Mouse (Mus musculus): Measurements from ENCODE around the gene Arhgap24. TPM values are rescaled to one million over a fixed set of nuclear protein-coding genes. Genes with fewer than 3 reads are reported as not detected.

The Arhgap24 gene
- polyA plus RNA-seq, 1 experiment from 2014 or later: 14.8 TPM

GRCm38 (mm10) chr5:102664988-102665726 is 184.0 kb downstream of the Arhgap24 start:
- H3K27ac ChIP-seq (ENCODE audit: low read depth): no peak overlapping the region
- no peaks in the 10 kb centered on the region for H3K36me3 ChIP-seq (ENCODE audit: control insufficient read depth, insufficient read depth, low read length)
- H3K4me2 ChIP-seq (ENCODE audit: low read length): no peak overlapping the region
- no peaks in the 10 kb centered on the region for H3K27me3 ChIP-seq (replicated peaks; ENCODE audit: control insufficient read depth, insufficient read depth, low read length)
- DNase-seq (ENCODE audit: low spot score) (no peak), ATAC-seq (replicated peaks; ENCODE audit: low FRiP score, low TSS enrichment, low read depth) (no peak)
- WGBS: 64% methylated on average over 13 of the region's 13 CpGs
- no peaks in the 10 kb centered on the region for H3K4me1 ChIP-seq (replicated peaks; ENCODE audit: control insufficient read depth, insufficient read depth, low read length)
- H3K9me3 ChIP-seq (ENCODE audit: control insufficient read depth, low read length): no peaks in the 10 kb centered on the region
- no peak overlapping the region for H3K9ac ChIP-seq (ENCODE audit: low read length)
- no peak overlapping the region for H3K4me3 ChIP-seq (ENCODE audit: low read depth, low read length)

- H3K27ac ChIP-seq (ENCODE audit: low read depth): no peak overlapping the region
- WGBS: 91% methylated on average over 3 of the region's 3 CpGs
- DNase-seq (ENCODE audit: low spot score) (no peak), ATAC-seq (replicated peaks; ENCODE audit: low FRiP score, low TSS enrichment, low read depth) (no peak)
- no peak overlapping the region for H3K4me3 ChIP-seq (ENCODE audit: low read depth, low read length)
- H3K36me3 ChIP-seq (ENCODE audit: control insufficient read depth, insufficient read depth, low read length): no peaks in the 10 kb centered on the region
- H3K9me3 ChIP-seq (ENCODE audit: control insufficient read depth, low read length): no peaks in the 10 kb centered on the region
- H3K4me1 ChIP-seq (replicated peaks; ENCODE audit: control insufficient read depth, insufficient read depth, low read length): 0 out of 2 replicates have a peak, but pooled peaks cover 4% of the 10 kb centered on the region
- H3K9ac ChIP-seq (ENCODE audit: low read length): no peak overlapping the region
- no peaks in the 10 kb centered on the region for H3K27me3 ChIP-seq (replicated peaks; ENCODE audit: control insufficient read depth, insufficient read depth, low read length)
- no peak overlapping the region for H3K4me2 ChIP-seq (ENCODE audit: low read length)
Observed at GRCm38 (mm10) chr5:102666886-102667285, 185.7 kb downstream of the Arhgap24 start.

DNA sequence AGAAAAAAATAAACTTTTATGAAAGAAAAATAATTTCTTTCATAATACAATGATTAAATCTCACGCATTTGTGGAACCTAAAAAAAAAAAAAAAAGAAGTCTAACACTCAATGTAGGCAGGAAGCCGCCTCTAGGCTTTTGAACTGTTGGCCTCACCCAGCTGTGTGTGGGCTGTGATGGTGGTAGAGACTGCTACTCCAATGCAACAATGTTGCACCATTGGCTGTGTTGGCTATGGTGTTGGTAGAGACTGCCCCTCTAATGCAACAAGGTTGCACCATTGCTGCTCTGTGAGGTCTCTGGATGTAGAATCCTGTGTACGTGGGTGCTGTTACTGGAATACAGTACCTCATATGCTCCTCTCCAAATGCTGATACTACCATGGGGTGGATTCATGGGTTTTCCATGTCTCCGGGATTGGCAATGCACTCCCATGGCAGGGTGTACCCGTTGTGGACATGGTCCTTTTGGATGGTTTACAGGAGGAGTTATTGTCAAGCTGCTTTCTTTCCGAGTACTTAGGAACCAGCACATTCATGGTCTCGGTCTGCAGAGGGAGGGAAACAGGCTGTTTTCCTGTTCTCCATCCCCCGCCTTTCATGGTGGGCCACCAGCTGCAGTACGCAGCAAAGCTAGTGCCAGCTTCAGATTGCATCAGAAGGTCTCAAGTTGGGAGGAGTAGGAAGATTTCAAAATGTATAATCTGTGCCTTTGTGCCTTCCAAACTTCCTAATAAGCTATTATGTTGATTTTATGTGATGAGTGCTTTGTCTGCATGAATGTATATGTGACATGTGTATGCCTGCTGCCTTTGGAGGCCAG is 186.8 kb downstream of the Arhgap24 start:
- H3K27me3 ChIP-seq (replicated peaks; ENCODE audit: control insufficient read depth, insufficient read depth, low read length): no peaks in the 10 kb centered on the region
- H3K9me3 ChIP-seq (ENCODE audit: control insufficient read depth, low read length): no peaks in the 10 kb centered on the region
- H3K4me2 ChIP-seq (ENCODE audit: low read length): no peak overlapping the region
- DNase-seq (ENCODE audit: low spot score): peak; percentile 25
- H3K4me3 ChIP-seq (ENCODE audit: low read depth, low read length): no peak overlapping the region
- ATAC-seq (replicated peaks; ENCODE audit: low FRiP score, low TSS enrichment, low read depth): no peak
- no peak overlapping the region for H3K9ac ChIP-seq (ENCODE audit: low read length)
- 89% methylated on average over 9 of the region's 9 CpGs for WGBS
- H3K36me3 ChIP-seq (ENCODE audit: control insufficient read depth, insufficient read depth, low read length): no peaks in the 10 kb centered on the region
- no peak overlapping the region for H3K27ac ChIP-seq (ENCODE audit: low read depth)
- H3K4me1 ChIP-seq (replicated peaks; ENCODE audit: control insufficient read depth, insufficient read depth, low read length): 0 out of 2 replicates have a peak, but pooled peaks cover 7% of the 10 kb centered on the region

DNA sequence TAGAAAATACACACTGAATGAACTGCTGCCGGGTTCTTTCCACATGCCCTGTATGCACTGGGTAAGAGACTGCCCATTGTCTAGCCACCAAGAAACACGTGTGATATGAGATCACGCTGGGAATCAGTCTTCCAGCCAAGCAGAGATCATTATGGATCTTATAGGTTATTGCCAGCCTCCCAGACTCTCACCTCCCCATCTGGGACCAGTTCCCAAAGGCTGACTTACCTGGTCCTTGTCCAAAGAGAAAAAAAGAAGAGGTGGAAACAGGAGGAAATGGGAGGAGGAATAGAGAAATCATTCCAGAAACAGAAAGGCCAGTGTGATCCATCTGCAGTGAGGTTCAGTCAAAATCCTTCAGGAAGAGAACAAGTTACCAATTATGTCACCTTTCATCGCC is 189.0 kb downstream of the Arhgap24 start:
- 57% methylated on average over 4 of the region's 4 CpGs for WGBS
- Histone ChIP-seq H3K4me3 (ENCODE audit: low read depth, low read length) (no peak overlapping the region), H3K36me3 (ENCODE audit: control insufficient read depth, insufficient read depth, low read length) (no peaks in the 10 kb centered on the region), H3K9ac (ENCODE audit: low read length) (no peak overlapping the region), H3K27me3 (replicated peaks; ENCODE audit: control insufficient read depth, insufficient read depth, low read length) (no peaks in the 10 kb centered on the region), H3K4me2 (ENCODE audit: low read length) (no peak overlapping the region), H3K9me3 (ENCODE audit: control insufficient read depth, low read length) (no peaks in the 10 kb centered on the region), H3K27ac (ENCODE audit: low read depth) (peak overlapping the region; percentile 3; the same call in 1 of the 2 replicates), H3K4me1 (replicated peaks; ENCODE audit: control insufficient read depth, insufficient read depth, low read length) (0 out of 2 replicates have a peak, but pooled peaks cover 7% of the 10 kb centered on the region)
- ATAC-seq (replicated peaks; ENCODE audit: low FRiP score, low TSS enrichment, low read depth): no peak
- DNase-seq (ENCODE audit: low spot score): peak; percentile 41

DNA sequence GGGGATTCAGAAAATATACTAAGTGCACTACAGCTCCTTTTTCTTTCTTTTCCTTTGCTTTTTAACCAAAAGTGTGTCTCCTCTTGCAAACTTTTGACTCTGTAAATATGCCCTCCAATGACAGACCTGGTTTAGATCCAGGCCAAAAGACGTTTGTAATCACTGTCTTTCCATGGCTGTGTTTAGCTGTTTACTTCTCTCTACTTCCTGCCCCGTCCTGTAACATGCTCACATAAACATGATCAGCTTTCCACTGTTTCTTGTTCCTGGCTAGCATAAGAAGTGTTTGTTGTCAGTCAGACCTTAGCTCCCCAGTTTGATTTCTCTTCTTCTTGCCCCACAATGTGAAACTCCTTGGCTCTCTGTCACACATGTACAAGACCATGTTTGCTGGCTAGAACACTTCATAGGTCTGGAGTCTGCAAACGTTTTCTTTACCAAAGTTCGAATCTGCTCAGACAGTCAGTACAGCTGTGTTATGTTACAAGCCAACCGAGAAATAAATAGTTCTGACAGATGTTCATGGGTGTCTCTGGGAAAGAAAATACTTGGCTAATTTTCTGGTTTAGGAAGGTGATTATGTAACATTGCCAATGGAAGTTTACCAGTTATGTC is 189.6 kb downstream of the Arhgap24 start:
- WGBS: 22% methylated on average over 5 of the region's 5 CpGs
- Histone ChIP-seq H3K36me3 (ENCODE audit: control insufficient read depth, insufficient read depth, low read length) (no peaks in the 10 kb centered on the region), H3K4me1 (replicated peaks; ENCODE audit: control insufficient read depth, insufficient read depth, low read length) (0 out of 2 replicates have a peak, but pooled peaks cover 7% of the 10 kb centered on the region), H3K27me3 (replicated peaks; ENCODE audit: control insufficient read depth, insufficient read depth, low read length) (no peaks in the 10 kb centered on the region), H3K4me2 (ENCODE audit: low read length) (no peak overlapping the region), H3K9me3 (ENCODE audit: control insufficient read depth, low read length) (no peaks in the 10 kb centered on the region), H3K27ac (ENCODE audit: low read depth) (peak overlapping the region; percentile 3; the same call in 1 of the 2 replicates), H3K4me3 (ENCODE audit: low read depth, low read length) (no peak overlapping the region), H3K9ac (ENCODE audit: low read length) (no peak overlapping the region)
- DNase-seq (ENCODE audit: low spot score): peak; percentile 47
- ATAC-seq (replicated peaks; ENCODE audit: low FRiP score, low TSS enrichment, low read depth): no peak

DNA sequence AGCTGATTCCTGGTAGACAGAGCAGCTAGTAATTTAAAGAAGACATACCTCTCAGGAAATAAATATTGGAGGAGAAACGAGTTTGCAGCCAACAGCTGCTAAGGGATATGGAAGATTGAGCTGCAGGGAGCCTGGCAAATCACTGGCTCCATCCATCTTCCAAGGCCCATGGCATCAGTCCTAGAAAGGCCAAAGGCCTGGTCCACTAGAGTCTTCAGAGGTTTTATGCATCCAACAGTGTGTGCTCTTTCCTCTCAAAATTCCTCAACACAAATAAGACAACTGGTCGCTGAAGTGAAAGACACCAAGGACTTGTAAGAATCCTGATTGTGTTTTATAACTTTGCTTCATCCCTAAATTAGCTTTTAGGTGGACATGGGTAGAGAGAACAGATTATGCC is 194.1 kb downstream of the Arhgap24 start:
- H3K27ac ChIP-seq (ENCODE audit: low read depth): no peak overlapping the region
- no peak overlapping the region for H3K9ac ChIP-seq (ENCODE audit: low read length)
- H3K27me3 ChIP-seq (replicated peaks; ENCODE audit: control insufficient read depth, insufficient read depth, low read length): no peaks in the 10 kb centered on the region
- H3K4me1 ChIP-seq (replicated peaks; ENCODE audit: control insufficient read depth, insufficient read depth, low read length): peaks cover 6% of the 10 kb centered on the region; the same call in 1 of the 2 replicates
- 68% methylated on average over 2 of the region's 2 CpGs for WGBS
- DNase-seq (ENCODE audit: low spot score) (no peak), ATAC-seq (replicated peaks; ENCODE audit: low FRiP score, low TSS enrichment, low read depth) (no peak)
- no peaks in the 10 kb centered on the region for H3K9me3 ChIP-seq (ENCODE audit: control insufficient read depth, low read length)
- H3K4me2 ChIP-seq (ENCODE audit: low read length): no peak overlapping the region
- H3K4me3 ChIP-seq (ENCODE audit: low read depth, low read length): no peak overlapping the region
- H3K36me3 ChIP-seq (ENCODE audit: control insufficient read depth, insufficient read depth, low read length): no peaks in the 10 kb centered on the region

- H3K36me3 ChIP-seq (ENCODE audit: control insufficient read depth, insufficient read depth, low read length): no peaks in the 10 kb centered on the region
- DNase-seq (ENCODE audit: low spot score): no peak
- H3K9me3 ChIP-seq (ENCODE audit: control insufficient read depth, low read length): no peaks in the 10 kb centered on the region
- no peak overlapping the region for H3K4me3 ChIP-seq (ENCODE audit: low read depth, low read length)
- no peak overlapping the region for H3K4me2 ChIP-seq (ENCODE audit: low read length)
- H3K27me3 ChIP-seq (replicated peaks; ENCODE audit: control insufficient read depth, insufficient read depth, low read length): no peaks in the 10 kb centered on the region
- H3K9ac ChIP-seq (ENCODE audit: low read length): no peak overlapping the region
- WGBS: 11% methylated on average over 2 of the region's 2 CpGs
- no peak for ATAC-seq (replicated peaks; ENCODE audit: low FRiP score, low TSS enrichment, low read depth)
- no peak overlapping the region for H3K27ac ChIP-seq (ENCODE audit: low read depth)
- peaks cover under 1% of the 10 kb centered on the region; the same call in 1 of the 2 replicates for H3K4me1 ChIP-seq (replicated peaks; ENCODE audit: control insufficient read depth, insufficient read depth, low read length)
Observed at GRCm38 (mm10) chr5:102677176-102677575, 196.0 kb downstream of the Arhgap24 start.

- Histone ChIP-seq H3K4me3 (ENCODE audit: low read depth, low read length) (no peak overlapping the region), H3K9me3 (ENCODE audit: control insufficient read depth, low read length) (no peaks in the 10 kb centered on the region), H3K4me2 (ENCODE audit: low read length) (no peak overlapping the region), H3K9ac (ENCODE audit: low read length) (no peak overlapping the region), H3K27ac (ENCODE audit: low read depth) (no peak overlapping the region), H3K4me1 (replicated peaks; ENCODE audit: control insufficient read depth, insufficient read depth, low read length) (no peaks in the 10 kb centered on the region), H3K27me3 (replicated peaks; ENCODE audit: control insufficient read depth, insufficient read depth, low read length) (no peaks in the 10 kb centered on the region), H3K36me3 (ENCODE audit: control insufficient read depth, insufficient read depth, low read length) (no peaks in the 10 kb centered on the region)
- DNase-seq (ENCODE audit: low spot score) (no peak), ATAC-seq (replicated peaks; ENCODE audit: low FRiP score, low TSS enrichment, low read depth) (no peak)
- WGBS: 77% methylated on average over 5 of the region's 5 CpGs
Observed at GRCm38 (mm10) chr5:102687673-102688072, 206.5 kb downstream of the Arhgap24 start.
